8 mouse cellular contexts compared by ENCODE assay signal in genomic region chr19:5636571-5637041, GRCm38 (mm10). TPM values are rescaled to one million over a fixed set of nuclear protein-coding genes. Genes with fewer than 3 reads are reported as not detected.
A peak's percentile ranks its signal among the peaks of the same experiment; 100 is the strongest.
DNase-seq lines count a peak whose midpoint lies in the region; ATAC-seq and TF ChIP-seq lines count a peak whose summit lies in the region.

No protein-coding gene starts in this region.

- H3K9ac ChIP-seq in MEL (ENCODE audit: control insufficient read depth, low read depth, low read length, poor library complexity, severe bottlenecking): peak overlapping the region; percentile 97
- peak overlapping the region; percentile 99 for H3K9ac ChIP-seq in heart, adult 2 months (ENCODE audit: low read depth, low read length)
- peak overlapping the region; percentile 89 for H3K9ac ChIP-seq in kidney, embryonic 16.5 days (replicated peaks; ENCODE audit: low read length)

- peak in 1 of 2 experiments; percentile 53; a peak in 2 of 4 replicates for TF ChIP-seq EP300 in MEL (IDR thresholded peaks at IDR 0.05; ENCODE audit: low read depth in 1 of 2, low read length in 2 of 2)
- no peak for TF ChIP-seq EP300 in heart, adult 2 months (IDR thresholded peaks at IDR 0.05; ENCODE audit: insufficient read depth, low read depth, low read length)

- H3K4me2 ChIP-seq in kidney, embryonic 16.5 days (replicated peaks; ENCODE audit: low read depth, low read length): peak overlapping the region; percentile 90

- no peak for TF ChIP-seq POLR2A in cerebellum, adult 2 months (IDR thresholded peaks at IDR 0.05; ENCODE audit: borderline replicate concordance, insufficient read depth, low read length)
- no peak for TF ChIP-seq POLR2A in MEL (IDR thresholded peaks at IDR 0.05; ENCODE audit: control insufficient read depth in 1 of 2, insufficient read depth in 1 of 2, low read depth in 1 of 2, low read length in 2 of 2, poor library complexity in 1 of 2)
- TF ChIP-seq POLR2A in heart, adult 2 months (IDR thresholded peaks at IDR 0.05; ENCODE audit: insufficient read depth, low read depth, low read length): no peak

- TF ChIP-seq RAD21 in MEL (IDR thresholded peaks at IDR 0.05; ENCODE audit: low read depth, low read length): no peak

- peaks cover 18% of the 10 kb centered on the region for H3K4me1 ChIP-seq in cerebellum, adult 2 months (ENCODE audit: control insufficient read depth, insufficient read depth, low read length)
- peaks cover 0 to 18% of the 10 kb centered on the region in 2 experiments; a peak in 3 of 4 replicates for H3K4me1 ChIP-seq in MEL (ENCODE audit: control insufficient read depth in 1 of 2, insufficient read depth in 2 of 2, low read length in 2 of 2)
- H3K4me1 ChIP-seq in heart, adult 2 months (ENCODE audit: control insufficient read depth, insufficient read depth, low read length): peaks cover 13% of the 10 kb centered on the region
- peaks cover 17% of the 10 kb centered on the region for H3K4me1 ChIP-seq in kidney, embryonic 16.5 days (ENCODE audit: insufficient read depth, low read length)

- H3K79me2 ChIP-seq in MEL (ENCODE audit: control insufficient read depth, insufficient read depth, low read length, poor library complexity) (peaks cover 16% of the 10 kb centered on the region), macrophage (ENCODE audit: inconsistent target) (peaks cover 38% of the 10 kb centered on the region)
- H3K79me2 ChIP-seq in heart, adult 2 months (replicated peaks; ENCODE audit: control insufficient read depth, insufficient read depth, low read length): peaks cover 3% of the 10 kb centered on the region; the same call in 1 of the 2 replicates

- intact Hi-C loops in heart, adult 2 months (cut with DNase I): loop anchor here (2.0 kb wide), 4 partner anchors 26 to 68 kb away; partner anchors contain the start of genes Ap5b1 and Sipa1

- ATAC-seq in kidney, embryonic 16.5 days (ENCODE audit: low FRiP score, low TSS enrichment): no peak; the same call in 1 of the 2 replicates

- no peaks in the 10 kb centered on the region for H3K9me3 ChIP-seq in MEL (replicated peaks; ENCODE audit: insufficient read depth, low read length)
- H3K9me3 ChIP-seq in kidney, embryonic 16.5 days (ENCODE audit: low read length): no peaks in the 10 kb centered on the region

- 25% methylated on average over 12 of the region's 12 CpGs for WGBS in cerebellum, adult 2 months
- 18% methylated on average over 12 of the region's 12 CpGs for WGBS in heart, adult 2 months
- 38% methylated on average over 12 of the region's 12 CpGs for WGBS in kidney, embryonic 16.5 days
- 16% methylated on average over 12 of the region's 12 CpGs for WGBS in macrophage (ENCODE audit: missing documents)

- TF ChIP-seq CTCF in cerebellum, adult 2 months (IDR thresholded peaks at IDR 0.05; ENCODE audit: borderline replicate concordance, insufficient read depth, low read depth, low read length): no peak
- TF ChIP-seq CTCF in MEL (IDR thresholded peaks at IDR 0.05 in 2 of 3, conservative IDR thresholded peaks at IDR 0.05 in 1 of 3; ENCODE audit: control insufficient read depth in 1 of 3, insufficient read depth in 1 of 3, low read depth in 2 of 3, low read length in 3 of 3, poor library complexity in 1 of 3, severe bottlenecking in 1 of 3): no peak
- TF ChIP-seq CTCF in heart, adult 2 months (IDR thresholded peaks at IDR 0.05): no peak

- H3K27ac ChIP-seq in cerebellum, adult 2 months (ENCODE audit: insufficient read depth, low read length): peak overlapping the region; percentile 98
- H3K27ac ChIP-seq in MEL (ENCODE audit: control insufficient read depth, low read depth, low read length): peak overlapping the region; percentile 60
- H3K27ac ChIP-seq in heart, adult 2 months: peak overlapping the region; percentile 99
- peak overlapping the region; percentile 93 for H3K27ac ChIP-seq in kidney, embryonic 16.5 days (ENCODE audit: low read length)
- peak overlapping the region; percentile 90 for H3K27ac ChIP-seq in macrophage

- no peak for DNase-seq in cerebellum, adult 2 months
- DNase-seq in cerebellum, adult 11 months: no peak
- peak; percentile 78 for DNase-seq in MEL (ENCODE audit: low read depth, low spot score)
- DNase-seq in heart, adult 2 months: peak; percentile 71 to 76
- no peak for DNase-seq in embryo, embryonic 10.5 days (ENCODE audit: low spot score)
- no peak for DNase-seq in urinary bladder, postnatal 14 days (ENCODE audit: low spot score)

- H3K27me3 ChIP-seq in cerebellum, adult 2 months (ENCODE audit: control insufficient read depth, insufficient read depth, low read length): no peaks in the 10 kb centered on the region
- no peaks in the 10 kb centered on the region for H3K27me3 ChIP-seq in MEL (ENCODE audit: control insufficient read depth in 1 of 2, insufficient read depth in 2 of 2, low read length in 2 of 2)
- no peaks in the 10 kb centered on the region for H3K27me3 ChIP-seq in heart, adult 2 months (ENCODE audit: control insufficient read depth, insufficient read depth, low read length)
- no peaks in the 10 kb centered on the region for H3K27me3 ChIP-seq in kidney, embryonic 16.5 days (ENCODE audit: insufficient read depth, low read length)

- peak overlapping the region; percentile 81 for H3K4me3 ChIP-seq in cerebellum, adult 2 months (replicated peaks; ENCODE audit: insufficient read depth, low read depth, low read length)
- H3K4me3 ChIP-seq in MEL (ENCODE audit: control insufficient read depth in 1 of 2, insufficient read depth in 1 of 2, low read depth in 2 of 2, low read length in 2 of 2): peak overlapping the region; percentile 79 to 94
- peak overlapping the region; percentile 83 for H3K4me3 ChIP-seq in heart, adult 2 months
- H3K4me3 ChIP-seq in kidney, embryonic 16.5 days (ENCODE audit: low read length): peak overlapping the region; percentile 64
- H3K4me3 ChIP-seq in macrophage (ENCODE audit: inconsistent target): peak overlapping the region; percentile 40

- H3K36me3 ChIP-seq in MEL (ENCODE audit: control insufficient read depth in 1 of 2, insufficient read depth in 2 of 2, low read length in 2 of 2) (peaks cover 2 to 12% of the 10 kb centered on the region in 2 experiments), macrophage (ENCODE audit: inconsistent target) (peaks cover 30% of the 10 kb centered on the region)
- H3K36me3 ChIP-seq in heart, adult 2 months (ENCODE audit: control insufficient read depth, insufficient read depth, low read length): peaks cover 4% of the 10 kb centered on the region
- peaks cover 21% of the 10 kb centered on the region for H3K36me3 ChIP-seq in kidney, embryonic 16.5 days (ENCODE audit: insufficient read depth, low read length)

RNA-seq across cellular contexts. Expression of gene Rela, which starts 0.7 kb away (rescaled TPM):
- polyA plus RNA-seq in cerebellum, adult 2 months (2012; rRNA removed): 39.0 and 40.3 TPM in 2 replicates
- total RNA-seq in MEL (2012; rRNA removed): 16.4 and 19.0 TPM in 2 replicates
- polyA plus RNA-seq in MEL (2012; ENCODE audit: insufficient read depth in 1 of 2, insufficient read length in 2 of 2, low read depth in 1 of 2, low replicate concordance in 2 of 2, missing spikeins in 1 of 2): 10 to 100 TPM in 1 of 2 experiments, not detected in 1; 61.7 TPM
- total RNA-seq in heart, adult 2 months (2021): 10 to 100 TPM; 26.8 to 32.5 TPM
- polyA plus RNA-seq in heart, adult 2 months (2012; rRNA removed): 39.8 and 57.2 TPM in 2 replicates
- polyA plus RNA-seq in kidney, embryonic 16.5 days (2015; fragmentation: Nextera tagmentation; extraction: Ambion mirVana): 56.9 and 58.3 TPM in 2 replicates
- 100 to 1,000 TPM in 17 of 26 experiments, 10 to 100 TPM in 9; 37.5 to 235 (median 127) TPM for total RNA-seq in macrophage (2018; cell fraction: chromatin; rRNA removed)
- 100 to 1,000 TPM in 9 of 26 experiments, 10 to 100 TPM in 17; 52.9 to 219 (median 78.0) TPM for total RNA-seq in macrophage (2018; cell fraction: cytosol; rRNA removed)
- total RNA-seq in macrophage (2018; cell fraction: nucleus; rRNA removed): 100 to 1,000 TPM in 17 of 26 experiments, 10 to 100 TPM in 9; 37.3 to 243 (median 122) TPM
- 48.3 to 268 TPM (median 62.4 TPM) in 3 replicates for polyA plus RNA-seq in macrophage (2018)

RNA-seq across cellular contexts. Expression of gene Kat5, which starts 26.6 kb away (rescaled TPM):
- 139 and 143 TPM in 2 replicates for polyA plus RNA-seq in cerebellum, adult 2 months (2012; rRNA removed)
- 51.0 and 54.5 TPM in 2 replicates for total RNA-seq in MEL (2012; rRNA removed)
- polyA plus RNA-seq in MEL (2012; ENCODE audit: insufficient read depth in 1 of 2, insufficient read length in 2 of 2, low read depth in 1 of 2, low replicate concordance in 2 of 2, missing spikeins in 1 of 2) (10 to 100 TPM in 1 of 2 experiments, not detected in 1; 67.6 TPM), macrophage (2018) (35.4 to 54.4 TPM (median 47.1 TPM) in 3 replicates)
- 10 to 100 TPM; 27.0 to 27.5 TPM for total RNA-seq in heart, adult 2 months (2021)
- 36.1 and 56.9 TPM in 2 replicates for polyA plus RNA-seq in heart, adult 2 months (2012; rRNA removed)
- 56.1 and 57.4 TPM in 2 replicates for polyA plus RNA-seq in kidney, embryonic 16.5 days (2015; fragmentation: Nextera tagmentation; extraction: Ambion mirVana)
- 100 to 1,000 TPM in 22 of 26 experiments, 10 to 100 TPM in 4; 93.1 to 151 (median 124) TPM for total RNA-seq in macrophage (2018; cell fraction: chromatin; rRNA removed)
- total RNA-seq in macrophage (2018; cell fraction: cytosol; rRNA removed): 10 to 100 TPM; 34.6 to 53.5 (median 42.2) TPM
- 100 to 1,000 TPM in 3 of 26 experiments, 10 to 100 TPM in 23; 52.5 to 107 (median 79.0) TPM for total RNA-seq in macrophage (2018; cell fraction: nucleus; rRNA removed)

RNA-seq across cellular contexts. Expression of gene Sipa1, which starts 26.9 kb away (rescaled TPM):
- polyA plus RNA-seq in cerebellum, adult 2 months (2012; rRNA removed): 12.4 and 14.8 TPM in 2 replicates
- 6.2 and 7.6 TPM in 2 replicates for total RNA-seq in MEL (2012; rRNA removed)
- 10 to 100 TPM in 1 of 2 experiments, not detected in 1; 15.5 TPM for polyA plus RNA-seq in MEL (2012; ENCODE audit: insufficient read depth in 1 of 2, insufficient read length in 2 of 2, low read depth in 1 of 2, low replicate concordance in 2 of 2, missing spikeins in 1 of 2)
- total RNA-seq in heart, adult 2 months (2021): 10 to 100 TPM; 19.9 to 23.5 TPM
- 37.7 and 39.9 TPM in 2 replicates for polyA plus RNA-seq in heart, adult 2 months (2012; rRNA removed)
- polyA plus RNA-seq in kidney, embryonic 16.5 days (2015; fragmentation: Nextera tagmentation; extraction: Ambion mirVana): 37.1 and 39.6 TPM in 2 replicates
- total RNA-seq in macrophage (2018; cell fraction: chromatin; rRNA removed): 100 to 1,000 TPM in 15 of 26 experiments, 10 to 100 TPM in 11; 19.1 to 204 (median 103) TPM
- total RNA-seq in macrophage (2018; cell fraction: cytosol; rRNA removed): 10 to 100 TPM; 20.1 to 61.2 (median 43.2) TPM
- 100 to 1,000 TPM in 2 of 26 experiments, 10 to 100 TPM in 24; 18.2 to 149 (median 64.2) TPM for total RNA-seq in macrophage (2018; cell fraction: nucleus; rRNA removed)
- polyA plus RNA-seq in macrophage (2018): 29.5 to 49.9 TPM (median 44.1 TPM) in 3 replicates

RNA-seq across cellular contexts. Expression of gene Rnaseh2c, which starts 34.9 kb away (rescaled TPM):
- polyA plus RNA-seq in cerebellum, adult 2 months (2012; rRNA removed): 79.1 and 83.5 TPM in 2 replicates
- 109 and 124 TPM in 2 replicates for total RNA-seq in MEL (2012; rRNA removed)
- 100 to 1,000 TPM in 1 of 2 experiments, not detected in 1; 165 TPM for polyA plus RNA-seq in MEL (2012; ENCODE audit: insufficient read depth in 1 of 2, insufficient read length in 2 of 2, low read depth in 1 of 2, low replicate concordance in 2 of 2, missing spikeins in 1 of 2)
- total RNA-seq in heart, adult 2 months (2021): 10 to 100 TPM; 50.2 to 58.6 TPM
- 18.7 and 37.1 TPM in 2 replicates for polyA plus RNA-seq in heart, adult 2 months (2012; rRNA removed)
- 133 and 146 TPM in 2 replicates for polyA plus RNA-seq in kidney, embryonic 16.5 days (2015; fragmentation: Nextera tagmentation; extraction: Ambion mirVana)
- 10 to 100 TPM in 6 of 26 experiments, 1 to 10 TPM in 17, under 1 TPM in 1, not detected in 2; 0.74 to 18.8 (median 7.3) TPM for total RNA-seq in macrophage (2018; cell fraction: chromatin; rRNA removed)
- 10 to 100 TPM in 25 of 26 experiments, 1 to 10 TPM in 1; 8.9 to 46.0 (median 22.8) TPM for total RNA-seq in macrophage (2018; cell fraction: cytosol; rRNA removed)
- 10 to 100 TPM in 13 of 26 experiments, 1 to 10 TPM in 13; 3.1 to 30.7 (median 9.9) TPM for total RNA-seq in macrophage (2018; cell fraction: nucleus; rRNA removed)
- 11.6 to 23.4 TPM (median 21.6 TPM) in 3 replicates for polyA plus RNA-seq in macrophage (2018)

RNA-seq across cellular contexts. Expression of gene Map3k11, which starts 51.9 kb away (rescaled TPM):
- polyA plus RNA-seq in cerebellum, adult 2 months (2012; rRNA removed): 28.6 and 29.7 TPM in 2 replicates
- total RNA-seq in MEL (2012; rRNA removed): 17.9 and 22.5 TPM in 2 replicates
- polyA plus RNA-seq in MEL (2012; ENCODE audit: insufficient read depth in 1 of 2, insufficient read length in 2 of 2, low read depth in 1 of 2, low replicate concordance in 2 of 2, missing spikeins in 1 of 2) (10 to 100 TPM in 1 of 2 experiments, not detected in 1; 38.3 TPM), macrophage (2018) (29.4 to 53.8 TPM (median 31.8 TPM) in 3 replicates)
- total RNA-seq in heart, adult 2 months (2021): 10 to 100 TPM; 20.8 to 23.2 TPM
- 31.5 and 31.9 TPM in 2 replicates for polyA plus RNA-seq in heart, adult 2 months (2012; rRNA removed)
- 41.5 and 43.8 TPM in 2 replicates for polyA plus RNA-seq in kidney, embryonic 16.5 days (2015; fragmentation: Nextera tagmentation; extraction: Ambion mirVana)
- total RNA-seq in macrophage (2018; cell fraction: chromatin; rRNA removed): 10 to 100 TPM; 19.3 to 86.5 (median 44.6) TPM
- total RNA-seq in macrophage (2018; cell fraction: cytosol; rRNA removed): 10 to 100 TPM; 33.8 to 69.3 (median 53.0) TPM
- total RNA-seq in macrophage (2018; cell fraction: nucleus; rRNA removed): 10 to 100 TPM; 35.9 to 78.0 (median 54.2) TPM

Comparison
In these comparisons a context has a peak if more than half of its experiments do, and no peak if none do; other contexts are left out.
1. DNase-seq: peak in MEL (single experiment) and heart, adult 2 months (2 of 2); none in cerebellum, adult 2 months (0 of 2), cerebellum, adult 11 months (single experiment), embryo, embryonic 10.5 days (single experiment) and urinary bladder, postnatal 14 days (single experiment).
2. Peak in every context shown above with its lines, with median percentiles within 50 percentile points of each other: H3K27ac ChIP-seq, H3K4me3 ChIP-seq and H3K9ac ChIP-seq.